In genomic region chr2:6459282-6460047, GRCm38 (mm10) we compare ENCODE assay signal across 13 mouse cellular contexts.
DNase-seq lines count a peak whose midpoint lies in the region; ATAC-seq lines count a peak whose summit lies in the region.
"Had no signal": no experiment of that assay in that cellular context is flagged by ENCODE, and none has a peak within 500 bp of the region (broad histone marks: within the 10 kb centered on the region; RNA-seq: fewer than 3 reads in every experiment).

No protein-coding gene starts in this region.

- WGBS in hindbrain, embryonic 16.5 days: 65% methylated on average over 13 of the region's 13 CpGs
- 66% methylated on average over 13 of the region's 13 CpGs for WGBS in hindbrain, embryonic 11.5 days

- H3K36me3 ChIP-seq in hindbrain, embryonic 16.5 days (ENCODE audit: control insufficient read depth, insufficient read depth, low read length): no peaks in the 10 kb centered on the region
- H3K36me3 ChIP-seq in hindbrain, embryonic 11.5 days (ENCODE audit: control insufficient read depth, insufficient read depth, low read length): no peaks in the 10 kb centered on the region
- H3K36me3 ChIP-seq: limb, embryonic 13.5 days had no signal

- intact Hi-C loops in left cerebral cortex, postnatal 25 days (cut with DNase I): no loop called here

- H3K4me3 ChIP-seq in hindbrain, embryonic 16.5 days (ENCODE audit: low read length): no peak overlapping the region
- H3K4me3 ChIP-seq in hindbrain, embryonic 11.5 days (ENCODE audit: low read depth, low read length): no peak overlapping the region
- H3K4me3 ChIP-seq: limb, embryonic 13.5 days; megakaryocyte, embryonic 14.5 days had no signal

- no peak overlapping the region for H3K9ac ChIP-seq in hindbrain, embryonic 16.5 days (ENCODE audit: low read depth, low read length)
- no peak overlapping the region for H3K9ac ChIP-seq in hindbrain, embryonic 11.5 days (ENCODE audit: low read depth, low read length)
- H3K9ac ChIP-seq: limb, embryonic 13.5 days had no signal

- no peaks in the 10 kb centered on the region; the same call in 1 of the 2 replicates for H3K4me1 ChIP-seq in hindbrain, embryonic 16.5 days (ENCODE audit: control insufficient read depth, insufficient read depth, low read depth, low read length)
- no peaks in the 10 kb centered on the region for H3K4me1 ChIP-seq in hindbrain, embryonic 11.5 days (replicated peaks; ENCODE audit: control insufficient read depth, insufficient read depth, low read length)

- H3K9me3 ChIP-seq in hindbrain, embryonic 16.5 days (ENCODE audit: control insufficient read depth, low read length): no peaks in the 10 kb centered on the region
- no peaks in the 10 kb centered on the region for H3K9me3 ChIP-seq in hindbrain, embryonic 11.5 days (ENCODE audit: control insufficient read depth, low read length)
- H3K9me3 ChIP-seq: limb, embryonic 13.5 days had no signal

- ATAC-seq in hindbrain, embryonic 16.5 days: peak; percentile 22; the same call in 1 of the 2 replicates
- ATAC-seq in hindbrain, embryonic 11.5 days (ENCODE audit: low FRiP score): no peak
- ATAC-seq: CD4-positive, CD25-positive, alpha-beta regulatory T cell, adult 4 months had no signal

- no peaks in the 10 kb centered on the region for H3K27me3 ChIP-seq in hindbrain, embryonic 16.5 days (replicated peaks; ENCODE audit: control insufficient read depth, insufficient read depth, low read length)
- no peaks in the 10 kb centered on the region for H3K27me3 ChIP-seq in hindbrain, embryonic 11.5 days (ENCODE audit: control insufficient read depth, insufficient read depth, low read length)
- H3K27me3 ChIP-seq: limb, embryonic 13.5 days; megakaryocyte, embryonic 14.5 days had no signal

- no peak overlapping the region for H3K27ac ChIP-seq in hindbrain, embryonic 16.5 days (ENCODE audit: low read depth, low read length)
- no peak overlapping the region for H3K27ac ChIP-seq in hindbrain, embryonic 11.5 days (ENCODE audit: low read depth, low read length)
- H3K27ac ChIP-seq: limb, embryonic 13.5 days had no signal

- H3K4me2 ChIP-seq in hindbrain, embryonic 16.5 days (ENCODE audit: low read length): no peak overlapping the region
- no peak overlapping the region for H3K4me2 ChIP-seq in hindbrain, embryonic 11.5 days (replicated peaks; ENCODE audit: low read depth, low read length)
- H3K4me2 ChIP-seq: limb, embryonic 13.5 days had no signal

- DNase-seq in hindbrain, embryonic 11.5 days (ENCODE audit: low spot score): no peak
- peak; percentile 39 to 70 for DNase-seq in thymus, adult 18-20 months
- no peak for DNase-seq in thymus, postnatal 0 days (ENCODE audit: low spot score)
- peak; percentile 84 for DNase-seq in lung, postnatal 25 days (ENCODE audit: low spot score)
- DNase-seq in adrenal gland, postnatal 4 days (ENCODE audit: low spot score in 2 of 2): no peak
- DNase-seq in adrenal gland, adult 8-10 months: no peak
- no peak for DNase-seq in left cerebral cortex, postnatal 25 days (ENCODE audit: low spot score in 2 of 2)
- DNase-seq: gastrocnemius, postnatal 14 days; heart, postnatal 36 days had no signal

Comparison
In these comparisons a context has a peak if more than half of its experiments do, and no peak if none do; other contexts are left out.
1. DNase-seq: peak in thymus, adult 18-20 months (2 of 2) and lung, postnatal 25 days (single experiment); none in hindbrain, embryonic 11.5 days (single experiment), thymus, postnatal 0 days (single experiment), adrenal gland, postnatal 4 days (0 of 2), adrenal gland, adult 8-10 months (single experiment) and left cerebral cortex, postnatal 25 days (0 of 2).